Mouse (Mus musculus): ENCODE results near the gene Crb2. TPM values are rescaled to one million over a fixed set of nuclear protein-coding genes. Genes with fewer than 3 reads are reported as not detected.

Crb2 gene
- polyA plus RNA-seq, 2 experiments from 2014 or later, result 0.28 TPM; not detected in 1

DNA sequence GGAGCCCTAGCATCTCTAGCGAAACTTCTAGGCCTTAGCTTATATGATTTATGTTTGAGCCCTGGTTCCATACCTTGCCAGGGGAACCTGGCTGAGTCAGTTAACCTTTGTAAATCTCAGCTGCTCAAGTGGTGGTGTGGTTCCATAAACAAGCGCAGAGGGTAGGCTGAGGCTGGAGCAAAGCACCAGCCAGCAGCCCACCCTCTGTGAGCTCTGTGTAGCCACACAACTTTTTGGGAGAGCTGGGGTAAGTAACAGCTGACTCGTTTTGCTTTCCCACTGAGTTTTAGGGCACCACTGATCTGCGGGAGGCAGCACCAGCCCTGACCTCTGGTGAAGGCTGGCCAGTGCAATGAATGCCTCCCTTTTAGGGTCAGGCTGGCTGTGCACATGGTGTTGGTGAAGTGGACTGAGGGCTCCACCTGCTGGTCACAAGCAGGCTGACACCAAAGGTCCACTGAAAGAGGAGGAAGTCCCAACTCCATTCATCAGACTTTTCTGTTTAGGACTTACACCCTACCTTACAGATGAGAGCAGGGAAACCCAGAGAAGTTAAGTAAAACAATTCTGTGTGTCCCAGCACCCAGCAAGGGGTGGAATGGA, 26.7 kb downstream of the Crb2 start:
- peak; percentile 54 for ATAC-seq

DNA sequence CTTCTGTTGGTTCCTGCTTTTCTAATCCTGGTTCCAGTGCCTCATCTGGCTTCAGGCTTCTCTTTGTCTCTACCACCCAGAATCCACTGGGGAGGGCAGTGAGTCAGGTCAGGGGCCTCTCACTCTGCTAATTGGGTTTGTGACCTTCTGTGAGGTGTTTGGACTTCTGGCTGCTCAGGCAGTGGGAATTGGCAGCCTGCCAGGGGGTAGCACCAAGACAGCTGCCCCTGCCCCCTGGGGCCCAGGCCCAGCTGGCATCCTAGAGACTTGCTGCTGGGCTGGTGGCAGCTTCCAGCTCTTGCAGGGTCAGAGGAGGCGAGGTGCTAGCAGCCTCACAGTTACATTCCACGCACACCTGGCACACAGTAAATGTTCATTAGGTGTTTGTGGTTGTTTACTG, 35.6 kb downstream of the Crb2 start:
- no peak for ATAC-seq

DNA sequence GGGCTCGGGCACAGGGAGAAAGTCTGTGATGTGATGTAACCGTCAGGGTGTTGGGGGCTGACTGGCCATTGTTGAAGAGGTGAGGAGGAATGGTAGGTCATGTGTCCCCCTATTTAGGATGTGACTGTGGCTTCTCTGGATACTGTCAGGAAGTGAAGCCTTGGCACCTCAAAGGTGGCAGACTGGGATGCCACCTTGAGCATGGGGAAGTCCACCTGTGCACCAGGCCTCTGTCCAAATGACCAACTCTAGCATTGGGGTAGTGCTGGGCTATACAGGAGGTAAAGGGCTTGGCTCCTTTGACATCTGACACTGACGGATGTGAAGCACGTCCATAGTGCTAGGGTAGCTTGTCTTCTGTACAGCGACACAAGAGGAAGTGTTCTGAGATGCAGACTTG, 36.4 kb downstream of the Crb2 start:
- ATAC-seq, result no peak

DNA sequence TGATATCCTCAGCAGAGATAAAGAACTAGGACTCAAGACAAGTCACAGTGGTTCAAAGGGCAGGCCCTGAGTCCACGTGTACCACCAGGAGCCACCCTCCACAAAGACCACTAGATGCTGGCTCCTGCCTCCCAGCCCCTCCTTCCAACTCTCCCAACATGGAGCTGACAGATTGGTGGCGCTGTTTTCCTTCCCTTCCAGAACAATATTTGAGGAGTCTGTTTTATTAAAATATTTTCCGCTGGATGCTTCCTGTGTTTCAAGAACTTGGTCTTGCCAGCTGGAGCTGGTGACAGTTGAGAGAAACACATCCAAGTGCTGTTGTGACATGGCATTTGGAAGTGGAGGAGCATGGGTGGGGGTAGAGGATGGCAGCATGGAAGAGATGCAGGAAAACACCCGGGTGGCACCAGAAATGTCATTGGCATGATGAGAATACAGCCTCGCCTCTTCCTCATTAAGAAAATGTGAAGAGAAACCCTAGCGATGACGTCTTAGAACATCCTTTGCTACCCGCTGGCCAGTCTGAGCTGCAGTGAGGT, 38.8 kb downstream of the Crb2 start:
- no peak for ATAC-seq

DNA sequence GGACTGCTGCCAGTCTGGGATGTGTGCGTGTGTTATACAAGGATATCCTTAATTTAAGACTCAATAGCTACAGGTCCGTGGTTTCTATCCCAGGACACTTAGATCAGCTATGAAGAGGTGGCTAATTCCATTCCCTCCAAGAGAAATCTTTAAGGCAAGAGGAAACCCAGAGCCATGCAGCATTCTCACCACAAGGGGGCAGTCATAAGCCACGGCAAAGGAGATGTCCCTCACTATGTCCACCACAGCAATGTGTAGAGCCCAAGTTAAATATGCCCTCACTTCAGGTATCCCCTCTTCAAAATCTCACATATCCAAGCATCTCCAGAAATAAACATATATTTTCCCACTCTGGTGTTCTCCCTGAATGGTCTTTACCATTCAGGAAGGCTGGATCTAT, 39.6 kb downstream of the Crb2 start:
- peak; percentile 47 for ATAC-seq

DNA sequence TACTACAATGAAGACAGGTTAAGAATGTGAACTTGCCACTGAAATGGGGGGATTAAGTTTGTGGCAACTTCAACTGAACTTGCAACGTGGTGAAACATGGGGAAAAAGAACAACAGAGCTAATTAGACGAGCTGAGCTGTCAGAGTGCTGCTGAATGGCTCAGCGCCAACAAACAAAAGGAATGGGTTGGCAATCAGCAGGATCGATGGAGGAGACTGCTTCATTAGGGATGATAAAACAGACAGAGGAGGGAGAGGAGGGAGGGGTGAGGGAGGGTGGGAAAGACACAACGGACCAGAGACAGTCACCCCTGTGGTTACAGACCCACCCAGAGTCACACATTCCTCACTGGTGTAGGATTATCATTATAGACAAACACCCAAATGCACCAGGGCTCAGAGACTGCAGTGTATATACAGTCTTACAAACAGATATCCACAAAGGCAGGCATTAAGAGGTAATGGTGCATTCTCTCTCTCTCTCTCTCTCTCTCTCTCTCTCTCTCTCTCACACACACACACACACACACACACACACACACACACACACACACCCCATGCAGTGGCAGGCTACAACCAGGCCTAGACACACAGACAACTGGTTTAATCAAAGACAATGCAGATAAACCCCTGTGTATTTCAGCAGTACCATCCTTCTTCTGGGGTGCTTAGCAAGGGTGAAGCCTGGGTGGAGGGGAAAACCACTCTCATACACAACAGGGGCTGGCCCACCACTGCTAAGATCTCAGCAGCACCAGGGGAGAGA, 42.9 kb downstream of the Crb2 start:
- ATAC-seq, result no peak

DNA sequence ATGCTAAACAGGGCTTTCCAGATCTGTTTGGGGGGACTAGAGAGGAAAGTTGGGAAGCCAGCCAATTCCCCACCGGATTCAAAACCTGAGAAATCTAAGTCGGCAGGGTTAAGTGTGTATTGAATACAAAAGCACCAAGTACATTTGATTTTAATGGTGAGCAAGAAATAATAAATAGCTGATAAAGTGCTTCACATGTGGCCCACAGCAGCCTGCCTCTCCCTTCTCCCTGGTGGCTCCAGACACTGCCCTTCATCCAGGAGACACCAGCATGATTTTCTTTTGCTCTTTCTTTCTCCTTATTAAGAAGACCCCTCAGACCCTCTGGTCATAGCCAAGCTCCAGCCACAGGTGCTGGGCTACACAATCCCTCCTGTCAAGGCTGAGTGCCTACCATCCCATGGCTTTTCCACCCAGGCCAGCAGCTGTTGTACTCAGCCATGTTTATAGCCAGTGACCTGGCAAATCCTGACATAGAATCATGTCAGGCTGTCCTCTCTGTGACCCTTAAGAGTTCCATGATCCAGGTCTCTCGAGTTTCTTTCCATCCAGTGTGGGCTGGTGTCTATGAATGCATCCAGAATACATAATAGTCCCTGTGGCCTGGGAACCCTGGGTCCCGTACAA, 43.6 kb downstream of the Crb2 start:
- ATAC-seq, result no peak

DNA sequence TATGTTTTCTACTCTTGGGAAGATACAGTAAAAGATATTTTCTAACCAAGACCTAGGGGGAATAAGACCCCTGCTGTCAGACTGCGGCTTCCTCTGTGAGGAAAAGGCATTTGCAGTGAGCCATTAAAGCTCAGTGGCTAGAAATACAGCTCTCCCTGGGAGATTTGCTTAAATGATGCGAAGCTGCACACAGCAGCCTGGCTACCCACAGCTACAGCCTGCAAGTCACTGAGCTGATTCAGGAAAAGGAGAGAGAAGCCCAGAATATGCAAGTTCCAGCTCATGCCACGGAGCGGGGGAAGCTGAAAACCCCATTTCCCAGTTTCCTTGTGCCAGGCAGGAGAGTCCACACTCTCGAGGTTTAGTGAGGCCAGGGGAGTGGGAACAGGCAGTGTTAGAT, 46.1 kb downstream of the Crb2 start:
- no peak for ATAC-seq

DNA sequence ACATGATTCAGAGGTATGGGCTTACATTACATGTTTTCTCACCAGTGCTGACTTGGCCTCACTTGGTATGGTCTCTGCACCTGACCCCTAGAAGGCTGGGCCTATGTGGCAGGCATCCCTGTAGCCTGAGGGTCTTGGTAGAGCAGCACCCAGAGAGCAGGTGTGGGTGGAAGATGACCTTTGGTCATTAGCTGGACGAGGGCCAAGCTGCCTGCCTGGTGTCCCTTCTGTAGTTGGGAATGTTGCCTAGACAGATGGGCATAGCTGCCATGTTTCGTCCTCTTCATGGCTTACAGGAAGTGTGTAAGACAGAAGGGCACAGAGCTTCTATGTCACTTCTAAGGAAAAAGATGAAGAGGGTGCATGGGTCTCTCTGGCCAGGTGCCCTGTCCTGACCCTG, 47.8 kb downstream of the Crb2 start:
- ATAC-seq, result no peak

DNA sequence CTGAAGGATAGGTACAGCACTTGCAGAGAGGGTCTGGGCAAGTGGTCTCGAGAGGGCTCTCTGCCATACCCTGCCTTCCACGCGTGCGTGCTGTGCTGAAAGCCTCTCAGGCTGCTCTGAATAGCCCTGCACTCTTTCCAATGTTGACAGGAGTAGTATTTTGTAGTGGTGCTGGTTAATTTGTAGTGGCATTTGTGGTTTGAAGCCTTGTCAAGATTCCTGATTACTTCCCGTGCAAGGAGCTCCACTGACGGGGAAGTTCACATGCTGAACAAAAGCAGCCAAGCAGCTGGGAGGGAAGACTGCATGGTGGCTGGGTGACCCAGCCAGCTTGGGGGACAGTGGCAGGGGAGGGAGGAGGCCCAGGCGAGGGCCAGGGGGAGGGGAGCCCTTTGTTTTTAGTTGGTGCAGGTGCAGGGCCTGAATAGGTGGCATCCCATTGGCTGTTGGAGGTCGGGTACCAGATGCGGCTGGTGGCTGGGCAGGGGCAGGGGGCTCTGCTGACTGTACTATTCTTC, 53.8 kb downstream of the Crb2 start:
- ATAC-seq, result no peak

DNA sequence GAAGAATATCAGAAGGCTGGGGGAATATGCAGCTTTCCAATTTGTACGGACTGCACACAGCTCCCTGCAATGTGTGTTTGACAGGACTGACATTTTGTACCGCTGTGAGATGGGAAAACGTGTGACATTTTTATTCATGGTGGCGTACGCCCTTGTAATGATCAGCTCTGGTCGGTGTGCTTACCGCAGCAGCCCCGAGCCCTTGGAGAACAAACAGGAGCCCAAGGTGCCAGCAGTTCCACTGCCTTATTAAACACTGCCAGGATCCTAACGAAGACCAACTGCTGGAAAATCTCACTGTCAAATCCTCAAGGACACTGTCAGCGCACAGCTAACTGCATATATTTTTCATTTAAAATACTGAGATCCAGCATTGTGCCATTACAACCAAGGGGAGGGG, 56.2 kb downstream of the Crb2 start:
- ATAC-seq, result no peak

DNA sequence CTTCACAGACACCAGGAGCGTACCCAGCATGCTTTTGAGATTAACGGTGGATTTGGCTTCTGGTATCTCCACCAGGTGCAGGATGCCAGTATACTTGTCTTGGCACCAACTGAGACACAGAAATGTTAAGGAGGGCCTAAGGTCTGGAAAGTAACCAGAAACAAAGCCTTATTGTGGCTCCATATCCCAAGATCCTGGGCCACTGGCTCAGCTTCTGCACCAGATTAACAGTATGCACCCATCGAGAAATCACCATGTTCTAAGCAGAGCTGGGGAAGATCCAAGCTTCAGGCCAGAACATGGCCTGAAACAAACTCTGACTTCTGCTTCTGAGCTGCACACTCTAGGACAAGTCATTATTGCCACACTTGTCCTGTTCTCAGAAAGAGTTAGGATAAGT, 60.9 kb downstream of the Crb2 start:
- no peak for ATAC-seq

DNA sequence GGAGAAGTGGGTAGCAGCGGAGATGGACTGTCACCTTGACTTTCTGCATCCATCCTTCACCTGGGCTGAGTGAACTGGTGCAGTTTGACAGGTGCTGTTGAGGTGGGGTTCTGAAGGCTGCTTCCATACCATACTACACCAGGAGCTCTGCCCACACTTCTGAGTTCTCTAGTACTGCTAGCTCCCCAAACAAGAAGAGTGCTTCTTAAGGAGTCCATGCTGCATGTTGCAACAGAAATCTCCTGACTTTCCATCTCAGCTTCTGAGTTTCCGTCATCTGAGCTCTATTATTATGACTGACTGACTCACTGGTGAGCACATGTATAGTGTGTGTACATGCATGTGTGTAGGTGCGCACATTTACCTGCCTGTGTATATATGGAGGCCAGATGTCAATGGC, 61.5 kb downstream of the Crb2 start:
- no peak for ATAC-seq

DNA sequence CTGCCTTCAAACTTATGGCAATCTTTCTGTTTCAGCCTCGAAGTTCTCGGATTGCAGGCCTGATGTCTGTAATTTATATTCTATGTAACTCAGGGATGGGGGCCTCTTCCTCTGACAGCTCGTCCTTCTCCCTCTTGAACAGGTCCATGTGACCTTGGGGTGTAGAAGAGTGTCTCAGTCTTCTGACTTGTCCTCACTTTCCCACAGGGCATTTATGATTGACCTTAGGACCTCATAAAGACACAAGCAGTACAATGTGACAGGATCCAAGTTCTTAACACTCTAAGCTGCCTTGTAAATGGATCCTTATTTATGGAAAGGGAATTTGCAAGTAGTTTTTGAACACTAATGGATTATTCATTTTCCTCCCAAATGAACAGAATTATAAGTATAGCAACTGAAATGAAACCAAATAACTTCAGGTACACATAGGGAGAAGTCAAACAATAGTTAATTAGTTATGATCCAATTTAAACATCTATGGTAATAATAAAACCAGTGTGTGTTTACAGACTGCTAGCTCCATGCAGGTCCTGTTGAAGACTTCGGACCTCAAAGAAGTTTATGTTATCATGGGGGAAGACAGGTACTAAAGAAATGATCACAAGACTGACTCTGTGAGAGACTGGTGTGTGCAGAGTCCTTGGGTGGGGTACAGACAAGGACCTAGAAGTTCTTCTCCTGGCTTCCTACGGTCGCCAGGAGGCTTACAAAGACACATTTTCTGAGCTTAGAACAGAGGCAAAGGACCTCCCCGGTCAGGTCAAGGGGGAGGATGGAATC, 62.3 kb downstream of the Crb2 start:
- no peak for ATAC-seq

DNA sequence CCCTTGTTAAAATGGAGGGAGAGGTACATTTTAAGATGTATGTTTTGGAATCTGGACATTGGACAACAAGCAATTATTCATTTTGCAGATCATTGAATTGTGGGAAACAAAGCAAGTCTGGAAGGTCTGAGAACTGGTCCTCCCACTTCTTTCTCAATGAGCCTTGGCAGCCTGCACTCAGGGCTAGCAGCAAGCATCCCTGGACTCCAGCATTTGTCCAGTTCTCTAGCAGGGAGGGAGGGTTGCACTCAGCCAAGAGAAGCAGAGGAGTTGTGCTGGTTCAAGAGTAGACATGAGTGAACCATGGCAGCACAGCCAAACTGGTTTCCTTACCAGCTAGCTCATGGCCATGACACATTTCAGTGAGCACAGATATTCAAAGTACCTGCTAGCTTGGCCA, 63.9 kb downstream of the Crb2 start:
- no peak for ATAC-seq

DNA sequence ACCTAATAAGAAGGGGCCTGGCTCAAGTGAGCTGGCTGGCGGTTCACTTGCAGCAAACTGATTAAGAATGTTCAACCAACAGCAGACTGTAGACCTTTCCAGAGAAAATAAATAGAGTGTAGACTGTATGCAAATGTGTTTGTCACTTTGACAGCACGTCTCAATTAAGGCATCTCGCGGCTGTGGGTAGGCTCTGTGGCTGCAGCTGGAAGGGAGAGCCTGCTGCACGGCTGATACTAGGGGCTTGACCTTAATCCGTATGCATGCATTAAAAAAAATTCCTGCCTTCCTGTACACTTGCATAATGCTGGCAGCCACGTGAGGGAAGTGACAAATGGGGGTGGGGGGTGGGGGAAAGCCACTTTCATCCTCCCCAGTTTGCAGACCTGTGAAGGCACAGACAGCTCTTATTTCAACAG, 66.1 kb downstream of the Crb2 start:
- no peak for ATAC-seq

DNA sequence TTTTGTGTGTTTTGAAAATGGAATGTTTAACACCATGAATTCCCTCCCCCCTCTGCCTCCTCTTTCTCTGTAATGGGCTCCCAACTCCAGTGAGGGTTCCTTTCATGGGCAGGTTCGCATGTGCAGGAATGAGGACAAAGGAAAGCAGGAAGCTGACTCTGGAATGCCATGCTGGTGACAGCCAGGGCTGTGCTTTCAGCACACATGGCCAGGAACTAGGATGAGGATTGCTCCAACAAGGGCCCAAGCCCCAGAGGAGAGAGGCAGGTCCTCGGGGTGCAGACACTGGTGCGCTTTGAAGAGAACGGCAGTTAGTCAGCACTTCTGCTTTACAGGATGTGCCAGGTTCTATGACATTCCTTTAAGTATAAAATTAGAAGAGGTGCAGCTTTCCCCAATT, 66.7 kb downstream of the Crb2 start:
- no peak for ATAC-seq

Other genes starting within 250 kb of the Crb2 start
- gene Strbp, start 72.4 kb upstream of the Crb2 start, polyA plus RNA-seq (2017; shearing (Covaris generic)), result 1 to 10 TPM; 7.6 to 8.3 TPM